Mouse (Mus musculus) small intestine, adult 2 months (tissue): ENCODE results near the gene BC004004. TPM values are rescaled to one million over a fixed set of nuclear protein-coding genes. Genes with fewer than 3 reads are reported as not detected.

ENCODE experiments used
- H3K27ac ChIP-seq: fragments of 200-500 bp; 2 replicates; pipeline ENCODE4 v1.5.1; 2012; ENCODE audit warnings: low read depth, low read length, control low read depth, inconsistent platforms; ENCODE audit not compliant: insufficient read depth
- H3K27me3 ChIP-seq: fragments of 200-500 bp; 2 replicates; pipeline ENCODE4 v1.6.1; 2012; ENCODE audit warnings: mild to moderate bottlenecking, moderate library complexity, low read length, inconsistent platforms; ENCODE audit not compliant: control insufficient read depth, insufficient read depth
- H3K36me3 ChIP-seq: fragments of 200-500 bp; 2 replicates; pipeline ENCODE4 v1.6.1; 2012; ENCODE audit warnings: mild to moderate bottlenecking, low read length, control low read depth, inconsistent platforms; ENCODE audit not compliant: control insufficient read depth, insufficient read depth
- H3K4me1 ChIP-seq: fragments of 200-500 bp; 2 replicates; pipeline ENCODE4 v1.6.1; 2012; ENCODE audit warnings: low read length, inconsistent platforms, mixed read lengths; ENCODE audit not compliant: control insufficient read depth, insufficient read depth, insufficient read length
- H3K4me3 ChIP-seq: fragments of 200-500 bp; 2 replicates; pipeline ENCODE4 v1.5.1; 2012; ENCODE audit warnings: low read depth, mild to moderate bottlenecking, control low read depth, inconsistent platforms, low read length, moderate library complexity
- CTCF ChIP-seq: fragments of 200-500 bp; IDR thresholded peaks from 2 replicates; pipeline ENCODE4 v1.5.1; 2012; ENCODE audit warnings: low read depth, mild to moderate bottlenecking, control low read depth, inconsistent platforms, low read length, moderate library complexity, mixed read lengths; ENCODE audit not compliant: insufficient replicate concordance, insufficient read length; ENCODE audit errors: extremely low read depth
- POLR2A ChIP-seq: fragments of 200-500 bp; IDR thresholded peaks from 2 replicates; pipeline ENCODE4 v1.6.1; 2012; ENCODE audit warnings: low read depth, mild to moderate bottlenecking, control low read depth, inconsistent platforms, low read length, moderate library complexity
- WGBS: fragments of 180-500 bp; shearing (Covaris S2); methylation state at CpG from one replicate; pipeline ENCODE4 v1.1.7; 2018; 5-methylcytosine and 5-hydroxymethylcytosine counted together
- polyA plus RNA-seq: library from polyadenylated mRNA; depleted of rRNA; stranded (reverse); fragments of >200 nt; gene quantifications from 2 replicates; pipeline ENCODE4 v1.2.3, GENCODE M21; 2012

The BC004004 gene
- polyA plus RNA-seq, 1 experiment: 48.7 TPM

- TF ChIP-seq CTCF: no peak
- no peak for TF ChIP-seq POLR2A
- WGBS: 96% methylated on average over 4 of the region's 4 CpGs
Observed at GRCm38 (mm10) chr17:29299282-29299681, 30.7 kb downstream of the BC004004 start.

GRCm38 (mm10) chr17:29300926-29301325 lies 32.3 kb downstream of the BC004004 start:
- H3K4me1 ChIP-seq: peaks cover 7% of the 10 kb centered on the region
- 89% methylated on average over 7 of the region's 7 CpGs for WGBS
- H3K27me3 ChIP-seq: no peaks in the 10 kb centered on the region
- H3K36me3 ChIP-seq: peaks cover 46% of the 10 kb centered on the region
- H3K4me3 ChIP-seq: no peak overlapping the region
- TF ChIP-seq CTCF: no peak
- TF ChIP-seq POLR2A: no peak
- no peak overlapping the region for H3K27ac ChIP-seq

More at GRCm38 (mm10) chr17:29299282-29299681, 30.7 kb downstream of the BC004004 start:
- Histone ChIP-seq H3K4me1 (peaks cover 7% of the 10 kb centered on the region; the same call in 1 of the 2 replicates), H3K36me3 (peaks cover 51% of the 10 kb centered on the region), H3K27ac (no peak overlapping the region), H3K27me3 (no peaks in the 10 kb centered on the region), H3K4me3 (no peak overlapping the region)

- peaks cover 42% of the 10 kb centered on the region for H3K36me3 ChIP-seq
- TF ChIP-seq POLR2A (no peak), CTCF (no peak)
- 96% methylated on average over 6 of the region's 6 CpGs for WGBS
- H3K4me1 ChIP-seq: peaks cover 7% of the 10 kb centered on the region
- no peak overlapping the region for H3K27ac ChIP-seq
- H3K27me3 ChIP-seq: no peaks in the 10 kb centered on the region
- H3K4me3 ChIP-seq: no peak overlapping the region
Observed at GRCm38 (mm10) chr17:29301421-29301820, 32.8 kb downstream of the BC004004 start.

GRCm38 (mm10) chr17:29302149-29302548 lies 33.6 kb downstream of the BC004004 start:
- no peaks in the 10 kb centered on the region for H3K27me3 ChIP-seq
- H3K36me3 ChIP-seq: peaks cover 41% of the 10 kb centered on the region
- H3K4me3 ChIP-seq: no peak overlapping the region
- H3K4me1 ChIP-seq: peaks cover 7% of the 10 kb centered on the region
- no peak overlapping the region for H3K27ac ChIP-seq
- TF ChIP-seq CTCF: no peak
- no peak for TF ChIP-seq POLR2A
- WGBS: 88% methylated on average over 5 of the region's 5 CpGs

- no peak for TF ChIP-seq POLR2A
- no peak for TF ChIP-seq CTCF
- Histone ChIP-seq H3K4me3 (no peak overlapping the region), H3K27me3 (no peaks in the 10 kb centered on the region), H3K36me3 (peaks cover 35% of the 10 kb centered on the region), H3K4me1 (peaks cover 7% of the 10 kb centered on the region), H3K27ac (no peak overlapping the region)
- 78% methylated on average over 3 of the region's 3 CpGs for WGBS
Observed at GRCm38 (mm10) chr17:29303087-29303486, 34.5 kb downstream of the BC004004 start.

- WGBS: 78% methylated on average over 3 of the region's 3 CpGs
- no peaks in the 10 kb centered on the region for H3K27me3 ChIP-seq
- H3K4me1 ChIP-seq: peaks cover 7% of the 10 kb centered on the region
- TF ChIP-seq POLR2A: no peak
- no peak for TF ChIP-seq CTCF
- H3K36me3 ChIP-seq: peaks cover 29% of the 10 kb centered on the region
- peak overlapping the region; percentile 18; the same call in 1 of the 2 replicates for H3K27ac ChIP-seq
- H3K4me3 ChIP-seq: no peak overlapping the region
Observed at GRCm38 (mm10) chr17:29303856-29304255, 35.3 kb downstream of the BC004004 start.

- no peak for TF ChIP-seq CTCF
- TF ChIP-seq POLR2A: no peak
- Histone ChIP-seq H3K36me3 (peaks cover 26% of the 10 kb centered on the region), H3K27me3 (no peaks in the 10 kb centered on the region), H3K27ac (no peak overlapping the region), H3K4me1 (peaks cover 7% of the 10 kb centered on the region), H3K4me3 (no peak overlapping the region)
- 38% methylated on average over 13 of the region's 13 CpGs for WGBS
Observed at GRCm38 (mm10) chr17:29304376-29305057, 35.9 kb downstream of the BC004004 start.
